Mouse (Mus musculus): ENCODE measurements around the gene Cox6b2.

Cox6b2 gene

DNA sequence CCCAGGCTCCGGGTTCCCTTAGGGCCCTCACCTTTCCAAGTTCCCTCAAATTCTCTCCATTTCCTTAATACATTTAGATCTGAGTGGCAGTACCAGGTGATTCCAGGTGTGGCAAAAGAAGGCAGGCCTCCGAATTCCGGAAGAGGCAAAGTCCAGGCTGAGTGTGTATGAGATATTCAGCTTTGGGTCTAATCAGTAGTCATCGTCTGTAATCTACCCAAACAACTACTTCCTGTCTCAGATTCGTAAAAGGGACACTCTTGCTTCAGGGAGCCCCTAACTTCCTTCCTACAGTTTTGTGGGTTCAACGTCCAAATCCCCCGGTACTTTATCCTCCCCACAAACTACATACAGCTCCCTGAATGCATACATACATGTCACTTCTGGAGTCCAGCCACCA lies 27.7 kb downstream of the Cox6b2 start, which contains the start of gene Tmem150b:
TSS of gene Tmem150b (minus strand) at position 81 of the 400 bp plus-strand sequence.
- ATAC-seq (ENCODE audit: insufficient number of reproducible peaks, low FRiP score, low TSS enrichment), result no peak

DNA sequence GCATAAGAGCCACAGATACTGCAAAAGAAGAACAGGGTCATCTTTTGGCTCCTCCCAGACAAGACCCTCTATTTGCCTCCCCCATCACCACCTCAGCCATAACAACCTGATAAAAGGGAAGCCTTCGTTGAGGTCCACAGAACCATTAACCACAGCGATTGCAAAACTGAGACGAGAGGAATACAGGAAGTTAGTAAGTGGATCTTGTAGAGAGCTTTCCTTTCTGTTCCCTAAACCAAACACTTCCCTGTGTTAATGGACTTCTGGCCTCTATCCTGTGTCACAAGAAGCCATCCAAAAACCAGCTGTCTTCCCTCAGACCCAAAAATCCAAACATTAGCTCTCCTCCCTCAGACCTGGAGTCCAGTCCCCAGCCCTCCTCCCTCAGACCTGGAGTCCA lies 28.5 kb downstream of the Cox6b2 start:
- ATAC-seq (ENCODE audit: insufficient number of reproducible peaks, low FRiP score, low TSS enrichment), result no peak

DNA sequence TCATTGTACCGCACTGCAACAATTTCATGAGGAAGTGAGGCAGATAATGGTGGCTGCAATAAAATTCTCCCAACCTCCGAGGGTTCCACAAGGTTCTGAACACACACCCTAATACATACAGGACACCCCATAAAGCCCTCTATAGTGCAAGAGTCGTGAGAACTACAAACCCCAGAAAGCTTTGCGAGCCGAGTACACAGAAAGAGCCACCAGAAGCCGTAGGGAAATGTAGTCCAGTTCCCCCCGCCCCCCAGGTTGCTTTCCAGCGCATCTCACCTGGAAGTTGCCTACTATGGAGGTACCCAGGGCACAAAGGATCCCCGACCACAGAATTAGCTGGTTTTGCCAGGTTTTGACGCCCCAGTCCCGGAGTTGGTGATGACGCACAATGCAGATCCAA lies 29.4 kb downstream of the Cox6b2 start:
- peak; percentile 72; the same call in 1 of the 2 replicates for ATAC-seq (ENCODE audit: insufficient number of reproducible peaks, low FRiP score, low TSS enrichment)

GRCm38 (mm10) chr7:4719276-4719675 lies 33.6 kb downstream of the Cox6b2 start:
- ATAC-seq (ENCODE audit: insufficient number of reproducible peaks, low FRiP score, low TSS enrichment), result no peak

GRCm38 (mm10) chr7:4716955-4717354 lies 35.9 kb downstream of the Cox6b2 start:
- no peak for ATAC-seq (ENCODE audit: insufficient number of reproducible peaks, low FRiP score, low TSS enrichment)

DNA sequence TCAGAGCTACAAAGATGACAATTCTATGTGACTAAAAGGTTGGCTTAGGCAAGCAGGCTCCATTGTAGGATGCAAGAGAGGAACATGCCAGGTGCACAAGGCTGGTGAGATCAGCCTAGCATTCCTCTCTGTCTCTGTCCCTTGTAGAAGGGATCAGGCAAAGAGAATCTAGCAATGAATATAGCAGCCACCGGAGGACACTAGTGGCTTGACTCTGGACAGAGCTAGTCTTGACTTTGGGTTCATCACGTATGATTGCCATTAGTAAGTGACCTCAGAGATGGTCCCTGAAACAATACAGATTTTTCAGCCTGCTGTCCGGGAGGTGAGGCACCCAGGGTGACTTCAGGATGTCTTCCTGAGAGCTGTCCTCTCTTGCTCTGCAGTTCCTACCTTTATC lies 40.3 kb downstream of the Cox6b2 start:
- ATAC-seq (ENCODE audit: insufficient number of reproducible peaks, low FRiP score, low TSS enrichment), result no peak

DNA sequence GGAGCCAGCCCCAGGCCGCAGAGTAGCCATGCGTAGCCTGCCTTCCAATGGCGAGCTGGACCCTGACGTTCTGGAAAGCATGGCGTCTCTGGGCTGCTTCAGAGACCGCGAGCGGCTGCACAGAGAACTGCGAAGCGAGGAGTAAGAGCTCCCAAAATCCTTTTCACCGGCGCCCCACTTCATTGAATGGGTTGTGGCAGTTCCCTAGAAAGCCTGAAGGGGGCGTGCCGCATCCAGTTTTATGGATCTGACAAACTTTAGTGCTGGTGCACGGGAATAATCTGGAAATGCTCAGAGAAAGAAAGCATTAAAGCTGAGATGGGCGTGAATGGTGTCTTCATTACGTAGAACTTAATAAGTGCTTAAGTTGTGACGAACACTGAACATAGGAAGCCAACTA lies 47.8 kb downstream of the Cox6b2 start:
- no peak for ATAC-seq (ENCODE audit: insufficient number of reproducible peaks, low FRiP score, low TSS enrichment)

DNA sequence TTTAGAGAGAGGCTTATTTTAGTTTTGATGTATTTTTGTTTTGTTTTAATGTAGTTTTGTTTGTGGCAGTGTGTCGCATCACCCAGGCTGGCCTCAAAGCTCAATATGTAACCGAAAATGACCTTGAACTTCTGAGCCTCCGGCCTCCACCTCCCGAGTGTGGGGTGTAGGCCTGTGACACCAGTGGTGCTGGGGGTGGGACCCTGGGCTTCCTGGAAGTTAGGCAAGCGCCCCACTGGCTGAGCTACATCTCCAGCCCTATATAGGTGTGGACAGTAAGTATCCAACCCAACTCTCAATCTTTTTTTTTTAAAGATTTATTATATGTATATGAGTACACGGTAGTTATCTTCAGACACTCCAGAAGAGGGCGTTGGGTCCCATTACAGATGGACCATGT lies 49.7 kb downstream of the Cox6b2 start:
- no peak for ATAC-seq (ENCODE audit: insufficient number of reproducible peaks, low FRiP score, low TSS enrichment)

DNA sequence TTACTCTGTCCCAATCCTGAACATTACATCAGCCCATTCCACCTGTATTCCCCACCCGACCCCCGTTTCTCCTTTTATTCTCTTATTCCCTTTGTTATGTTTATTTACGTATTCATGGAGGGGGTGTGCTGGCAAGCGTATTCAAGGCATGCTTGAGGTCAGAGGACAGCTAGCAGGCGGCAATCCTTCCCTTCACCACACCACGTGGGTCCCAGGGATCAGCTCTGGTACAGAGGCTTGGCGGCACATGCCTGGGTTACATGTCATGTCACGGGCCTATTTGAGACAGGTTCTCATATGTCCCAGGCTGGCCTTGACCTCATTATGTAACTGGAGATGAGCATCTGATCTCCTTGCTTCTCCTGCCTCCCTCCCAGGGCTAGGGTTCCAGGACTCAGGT lies 50.6 kb downstream of the Cox6b2 start:
- no peak for ATAC-seq (ENCODE audit: insufficient number of reproducible peaks, low FRiP score, low TSS enrichment)

Data from cerebellum, adult (tissue).